Comparison of ENCODE assay signal across 31 mouse cellular contexts in the genomic region with DNA sequence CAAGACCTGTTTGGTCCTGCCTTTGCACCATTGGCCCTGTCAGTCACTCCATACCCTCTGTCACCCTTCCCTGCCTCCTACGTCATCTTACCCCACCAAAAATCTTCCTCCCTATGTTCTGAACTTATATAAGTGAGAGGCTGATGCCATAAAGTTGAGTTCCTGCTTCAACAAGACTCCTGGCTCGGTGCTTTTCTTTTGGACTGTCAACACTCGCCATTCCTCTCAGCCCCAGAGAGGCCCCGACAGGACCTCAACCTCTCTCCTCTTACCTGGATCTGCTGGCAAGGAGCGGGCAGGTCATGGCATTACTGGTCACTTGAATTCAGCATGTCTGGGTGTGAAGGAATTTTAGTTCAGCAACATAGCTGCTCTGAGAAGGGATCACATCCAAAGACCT.
"Had no signal": no experiment of that assay in that cellular context is flagged by ENCODE, and none has a peak within 500 bp of the region (broad histone marks: within the 10 kb centered on the region; RNA-seq: fewer than 3 reads in every experiment).

No protein-coding gene starts in this region.

- DNase-seq: left cerebral cortex, postnatal 4 days; liver; liver, embryonic 13.5 days; liver, postnatal 0 days; lung, adult 18-20 months; lung, adult 2 months; lung, embryonic 14.5 days; lung, postnatal 10 days; lung, postnatal 14 days; lung, postnatal 36 days; lung, postnatal 4 days; midbrain, embryonic 14.5 days had no signal

- H3K36me3 ChIP-seq: limb, embryonic 10.5 days; limb, embryonic 12.5 days; limb, embryonic 13.5 days; limb, embryonic 15.5 days; liver, embryonic 12.5 days; liver, embryonic 13.5 days; liver, embryonic 15.5 days; lung, embryonic 15.5 days; midbrain, embryonic 12.5 days; midbrain, embryonic 13.5 days; midbrain, embryonic 15.5 days; neural tube, embryonic 12.5 days; neural tube, embryonic 13.5 days had no signal

- H3K27me3 ChIP-seq: limb, embryonic 12.5 days; limb, embryonic 13.5 days; limb, embryonic 15.5 days; liver, embryonic 12.5 days; liver, embryonic 13.5 days; liver, embryonic 15.5 days; lung, embryonic 15.5 days; megakaryocyte, embryonic 14.5 days; midbrain, embryonic 12.5 days; midbrain, embryonic 13.5 days; midbrain, embryonic 15.5 days; neural tube, embryonic 12.5 days; neural tube, embryonic 13.5 days had no signal

- H3K9me3 ChIP-seq: limb, embryonic 10.5 days; limb, embryonic 12.5 days; limb, embryonic 15.5 days; liver, embryonic 12.5 days; liver, embryonic 13.5 days; liver, embryonic 15.5 days; lung, embryonic 15.5 days; midbrain, embryonic 13.5 days; neural tube, embryonic 12.5 days; neural tube, embryonic 13.5 days had no signal

- H3K4me2 ChIP-seq: limb, embryonic 12.5 days; limb, embryonic 13.5 days; limb, embryonic 15.5 days; liver, embryonic 11.5 days; liver, embryonic 12.5 days; liver, embryonic 13.5 days; liver, embryonic 15.5 days; lung, embryonic 14.5 days; lung, embryonic 15.5 days; midbrain, embryonic 12.5 days; midbrain, embryonic 13.5 days; midbrain, embryonic 15.5 days; neural tube, embryonic 12.5 days; neural tube, embryonic 13.5 days had no signal

- H3K4me3 ChIP-seq: left cerebral cortex, adult 2 months; limb, embryonic 10.5 days; limb, embryonic 12.5 days; limb, embryonic 13.5 days; limb, embryonic 15.5 days; liver, embryonic 12.5 days; liver, embryonic 13.5 days; liver, embryonic 15.5 days; lung, embryonic 15.5 days; megakaryocyte, embryonic 14.5 days; midbrain, embryonic 12.5 days; midbrain, embryonic 13.5 days; midbrain, embryonic 15.5 days; myocyte; neural tube, embryonic 12.5 days; neural tube, embryonic 13.5 days had no signal

- H3K4me1 ChIP-seq: limb, embryonic 12.5 days; liver, embryonic 12.5 days; liver, embryonic 13.5 days; liver, embryonic 15.5 days; lung, embryonic 15.5 days; megakaryocyte, embryonic 14.5 days had no signal

- H3K9ac ChIP-seq: limb, embryonic 12.5 days; limb, embryonic 13.5 days; limb, embryonic 15.5 days; liver, embryonic 12.5 days; liver, embryonic 13.5 days; liver, embryonic 14.5 days; liver, embryonic 15.5 days; liver, postnatal 0 days; lung, embryonic 14.5 days; lung, embryonic 15.5 days; midbrain, embryonic 12.5 days; midbrain, embryonic 13.5 days; midbrain, embryonic 15.5 days; neural tube, embryonic 12.5 days; neural tube, embryonic 13.5 days had no signal

- ATAC-seq: liver, embryonic 12.5 days; liver, postnatal 0 days; lung, postnatal 0 days; midbrain, embryonic 13.5 days; midbrain, embryonic 15.5 days had no signal

- H3K27ac ChIP-seq: left cerebral cortex, adult 2 months; limb, embryonic 10.5 days; limb, embryonic 12.5 days; limb, embryonic 13.5 days; limb, embryonic 15.5 days; liver, embryonic 12.5 days; liver, embryonic 13.5 days; liver, embryonic 14.5 days; liver, embryonic 15.5 days; lung, embryonic 15.5 days; macrophage; midbrain, embryonic 12.5 days; midbrain, embryonic 13.5 days; midbrain, embryonic 15.5 days; neural tube, embryonic 12.5 days; neural tube, embryonic 13.5 days had no signal
